Mouse (Mus musculus) adrenal gland, adult 8-10 months (tissue): ENCODE measurements around the gene Xpnpep3. TPM values are rescaled to one million over a fixed set of nuclear protein-coding genes. Genes with fewer than 3 reads are reported as not detected.

Experiments used
- DNase-seq: peaks from one replicate; pipeline ENCODE4 v3.0.0; 2022
- total RNA-seq, 4 experiments: library from RNA; stranded (reverse); gene quantifications; 2 replicates each; pipeline ENCODE4 v1.2.4; 2022

Xpnpep3 gene
- total RNA-seq, 4 experiments from 2014 or later = 24.8 to 34.4 (median 28.9) TPM

DNA sequence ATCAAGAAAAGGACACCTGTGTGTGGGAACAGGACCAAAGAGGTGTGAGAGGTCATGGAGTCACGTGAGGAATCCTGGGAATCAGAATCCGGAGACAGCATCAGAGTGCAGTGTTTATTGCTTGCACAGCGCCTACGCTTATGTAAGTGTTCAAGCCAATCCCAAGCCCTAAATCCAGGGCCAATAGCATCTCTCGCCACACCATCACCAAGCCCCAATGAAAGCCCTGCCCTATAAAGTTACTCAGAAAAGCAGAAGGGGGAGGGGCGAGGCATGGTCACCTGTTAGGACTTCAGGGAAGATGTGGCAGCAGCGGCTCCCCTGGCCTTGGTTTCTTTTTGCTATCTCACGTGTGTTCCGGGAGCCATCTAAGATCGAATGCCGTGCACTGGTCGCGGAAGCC, 81.0 kb downstream of the Xpnpep3 start:
- DNase-seq = peak; percentile 42

DNA sequence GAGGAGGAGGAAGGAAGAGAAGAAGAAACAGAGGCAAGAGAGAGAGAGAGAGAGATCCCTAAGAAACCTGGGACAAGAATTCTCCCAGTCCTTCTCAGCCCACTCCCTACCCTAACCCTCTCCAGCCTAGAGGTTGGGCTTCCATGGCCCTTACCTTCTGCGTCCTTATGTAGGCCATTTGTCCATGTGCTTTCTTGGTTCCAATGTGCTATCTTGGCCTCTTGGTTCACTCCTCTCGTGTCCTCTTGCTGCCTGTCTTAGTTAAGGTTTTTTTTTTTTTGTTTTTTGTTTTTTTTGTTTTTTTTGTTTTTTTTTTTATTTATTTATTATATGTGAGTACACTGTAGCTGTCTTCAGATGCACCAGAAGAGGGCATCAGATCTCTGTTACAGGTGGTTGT, 83.0 kb downstream of the Xpnpep3 start:
- no peak for DNase-seq

GRCm38 (mm10) chr15:81483691-81484090, 83.8 kb downstream of the Xpnpep3 start:
- DNase-seq = no peak

GRCm38 (mm10) chr15:81485483-81485882, 85.5 kb downstream of the Xpnpep3 start:
- no peak for DNase-seq

DNA sequence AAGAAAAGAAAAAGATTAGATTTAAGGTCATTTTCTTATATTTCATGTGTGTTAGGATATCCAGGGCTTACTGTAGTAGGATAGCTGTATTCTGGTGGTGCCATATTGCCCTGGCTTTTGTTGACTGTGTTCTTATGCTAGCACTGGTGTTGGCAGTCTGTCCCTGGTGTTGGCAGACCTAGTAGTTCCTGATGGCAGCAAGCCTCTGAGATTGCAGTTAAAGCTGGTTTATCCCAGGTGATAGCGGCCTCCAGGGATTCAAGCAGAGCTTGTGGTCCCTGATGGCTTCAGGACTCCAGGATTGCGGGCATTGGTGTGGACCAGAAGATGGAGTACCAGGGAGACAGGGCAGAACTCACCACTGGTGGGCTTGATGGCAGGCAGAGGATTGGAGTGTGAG, 103.5 kb downstream of the Xpnpep3 start:
- no peak for DNase-seq

DNA sequence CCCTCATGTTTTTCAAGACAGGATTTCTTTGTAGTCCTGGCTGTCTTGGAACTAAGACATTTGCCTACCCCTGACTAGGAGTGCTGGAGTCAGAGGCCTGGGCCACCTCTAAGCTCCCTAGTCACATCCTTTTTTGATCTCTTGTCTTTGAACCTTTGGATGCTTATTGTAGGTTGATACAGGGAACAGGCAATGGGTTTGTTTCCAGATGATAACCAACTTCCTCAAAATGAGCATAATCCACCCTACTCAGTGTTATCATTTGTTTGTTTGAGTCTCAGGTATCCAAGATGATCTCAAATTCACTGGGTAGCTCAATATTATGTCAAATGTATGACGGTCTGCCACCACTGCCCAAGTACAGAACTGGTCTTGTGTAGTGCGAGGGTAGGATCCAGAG, 104.1 kb downstream of the Xpnpep3 start:
- DNase-seq = no peak

Other genes starting within 250 kb of the Xpnpep3 start
- gene Mrtfa, start 209.4 kb upstream of the Xpnpep3 start, total RNA-seq = 10 to 100 TPM; 23.4 to 48.9 (median 33.4) TPM
- gene Mchr1, start 164.6 kb upstream of the Xpnpep3 start, total RNA-seq = under 1 TPM; 0.15 to 0.86 (median 0.51) TPM
- 100 to 1,000 TPM in 2 of 4 experiments, 10 to 100 TPM in 2; 70.7 to 112 (median 90.9) TPM for gene Slc25a17, start 39.3 kb upstream of the Xpnpep3 start, total RNA-seq
- gene St13, start 61 bp upstream of the Xpnpep3 start, total RNA-seq = 100 to 1,000 TPM; 163 to 268 (median 222) TPM
- under 1 TPM in 1 of 4 experiments, not detected in 3; 0.34 TPM for gene Dnajb7, start 8.2 kb downstream of the Xpnpep3 start, total RNA-seq
- gene Rbx1, start 66.2 kb downstream of the Xpnpep3 start, total RNA-seq = 100 to 1,000 TPM; 150 to 165 (median 155) TPM
- 100 to 1,000 TPM in 1 of 4 experiments, 10 to 100 TPM in 3; 62.2 to 107 (median 76.8) TPM for gene Ep300, start 185.2 kb downstream of the Xpnpep3 start, total RNA-seq